Mouse (Mus musculus) limb, embryonic 14.5 days (tissue): ENCODE measurements around the gene Madcam1. TPM values are rescaled to one million over a fixed set of nuclear protein-coding genes. Genes with fewer than 3 reads are reported as not detected.

Experiments used
- ATAC-seq: fragments of 200-750 bp; cut with Nextera tagmentation; 2 replicates; pipeline ENCODE4 v1.8.0; 2017; ENCODE audit warnings: low read depth, moderate number of reproducible peaks, moderate TSS enrichment; ENCODE audit not compliant: low FRiP score
- DNase-seq: peaks from one replicate; pipeline ENCODE4 v3.0.0-alpha.2; 2015; ENCODE audit warnings: low spot score
- H3K27ac ChIP-seq: fragments of 300-500 bp; sonication (generic); replicated peaks from 2 replicates; pipeline ENCODE4 v1.5.1; 2014; ENCODE audit warnings: low read depth, mild to moderate bottlenecking, low read length, moderate library complexity, mixed read lengths
- H3K27me3 ChIP-seq: fragments of 300-500 bp; sonication (generic); 2 replicates; pipeline ENCODE4 v1.6.1; 2014; ENCODE audit warnings: low read length, mixed read lengths; ENCODE audit not compliant: control insufficient read depth, insufficient read depth
- H3K36me3 ChIP-seq: fragments of 300-500 bp; sonication (generic); 2 replicates; pipeline ENCODE4 v1.6.1; 2014; ENCODE audit warnings: mild to moderate bottlenecking, low read length, moderate library complexity, mixed read lengths; ENCODE audit not compliant: control insufficient read depth, insufficient read depth
- H3K4me1 ChIP-seq: fragments of 300-500 bp; sonication (generic); 2 replicates; pipeline ENCODE4 v1.6.1; 2014; ENCODE audit warnings: antibody characterized with exemption, low read length, mixed read lengths; ENCODE audit not compliant: control insufficient read depth, insufficient read depth
- H3K4me2 ChIP-seq: fragments of 300-500 bp; sonication (generic); replicated peaks from 2 replicates; pipeline ENCODE4 v1.6.1; 2014; ENCODE audit warnings: low read depth, mild to moderate bottlenecking, low read length, moderate library complexity; ENCODE audit not compliant: severe bottlenecking
- H3K4me3 ChIP-seq: fragments of 300-500 bp; sonication (generic); replicated peaks from 2 replicates; pipeline ENCODE4 v1.5.1; 2014; ENCODE audit warnings: low read length
- H3K9ac ChIP-seq: fragments of 300-500 bp; sonication (generic); 2 replicates; pipeline ENCODE4 v1.6.1; 2014; ENCODE audit warnings: mild to moderate bottlenecking, low read depth, low read length, moderate library complexity; ENCODE audit not compliant: severe bottlenecking
- H3K9me3 ChIP-seq: fragments of 300-500 bp; sonication (generic); 2 replicates; pipeline ENCODE4 v1.6.1; 2016; ENCODE audit warnings: low read length; ENCODE audit not compliant: control insufficient read depth
- POLR2A ChIP-seq: fragments of 200-500 bp; IDR thresholded peaks from 2 replicates; pipeline ENCODE4 v1.8.0; 2012; ENCODE audit warnings: inconsistent platforms, mild to moderate bottlenecking, moderate library complexity, borderline replicate concordance; ENCODE audit not compliant: insufficient read depth, insufficient read length; ENCODE audit errors: extremely low read depth
- WGBS: fragments of 180-500 bp; shearing (Covaris S2); extraction: QIAGEN DNeasy Blood & Tissue Kit; methylation state at CpG from one replicate; pipeline ENCODE4 v1.1.7; 2014; 5-methylcytosine and 5-hydroxymethylcytosine counted together
- polyA plus RNA-seq, 2 experiments: library from polyadenylated mRNA; depleted of rRNA in 1 of 2; stranded (reverse) in 1 of 2; unstranded in 1 of 2; fragments of >200 nt; fragmentation: Nextera tagmentation in 1 of 2; extraction: Ambion mirVana in 1 of 2; gene quantifications; 2 replicates each; pipeline versions ENCODE4 v1.2.1 to v1.2.3; 2012 to 2014

Gene Madcam1
- polyA plus RNA-seq, 2 experiments, result 5.0 to 8.2 TPM

- no peak for ATAC-seq
- no peak overlapping the region for H3K4me3 ChIP-seq
- WGBS, result 58% methylated on average over 3 of the region's 3 CpGs
These were observed 7.7 kb downstream of the Madcam1 start for GRCm38 (mm10) chr10:79672088-79672455.

DNA sequence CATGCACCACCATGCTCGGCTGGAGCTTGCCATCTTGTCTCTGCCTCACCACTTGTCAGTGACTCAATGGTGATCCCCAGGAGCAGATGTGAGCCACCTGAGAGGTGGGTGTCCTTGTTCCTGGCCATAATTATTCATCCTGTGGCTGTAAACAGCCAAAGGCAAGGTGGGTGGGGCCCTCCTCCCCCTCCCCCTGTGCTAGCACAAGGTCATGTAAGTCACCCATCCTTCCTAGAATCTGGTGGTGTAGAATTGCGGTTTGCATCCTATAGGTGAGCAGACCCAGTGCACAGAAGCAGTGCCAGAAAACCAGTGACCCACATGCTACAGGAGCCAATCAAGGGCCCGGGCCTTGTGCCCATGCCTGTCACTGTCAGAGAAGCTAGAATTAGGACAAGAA is 8.7 kb downstream of the Madcam1 start:
- WGBS, result 94% methylated on average over 3 of the region's 3 CpGs
- Histone ChIP-seq H3K27me3 (no peaks in the 10 kb centered on the region), H3K9ac (no peak overlapping the region), H3K4me2 (no peak overlapping the region), H3K36me3 (peaks cover 12% of the 10 kb centered on the region; the same call in 1 of the 2 replicates), H3K27ac (no peak overlapping the region), H3K9me3 (no peaks in the 10 kb centered on the region), H3K4me1 (peaks cover 6% of the 10 kb centered on the region), H3K4me3 (no peak overlapping the region)
- no peak for DNase-seq
- TF ChIP-seq POLR2A, result no peak
- ATAC-seq, result no peak

More at GRCm38 (mm10) chr10:79672088-79672455, 7.7 kb downstream of the Madcam1 start:
- no peak overlapping the region for H3K4me2 ChIP-seq
- H3K27ac ChIP-seq, result no peak overlapping the region
- H3K9ac ChIP-seq, result no peak overlapping the region
- H3K9me3 ChIP-seq, result no peaks in the 10 kb centered on the region
- H3K27me3 ChIP-seq, result no peaks in the 10 kb centered on the region
- peaks cover 6% of the 10 kb centered on the region for H3K4me1 ChIP-seq
- TF ChIP-seq POLR2A, result no peak
- peaks cover 12% of the 10 kb centered on the region; the same call in 1 of the 2 replicates for H3K36me3 ChIP-seq
- DNase-seq, result no peak

DNA sequence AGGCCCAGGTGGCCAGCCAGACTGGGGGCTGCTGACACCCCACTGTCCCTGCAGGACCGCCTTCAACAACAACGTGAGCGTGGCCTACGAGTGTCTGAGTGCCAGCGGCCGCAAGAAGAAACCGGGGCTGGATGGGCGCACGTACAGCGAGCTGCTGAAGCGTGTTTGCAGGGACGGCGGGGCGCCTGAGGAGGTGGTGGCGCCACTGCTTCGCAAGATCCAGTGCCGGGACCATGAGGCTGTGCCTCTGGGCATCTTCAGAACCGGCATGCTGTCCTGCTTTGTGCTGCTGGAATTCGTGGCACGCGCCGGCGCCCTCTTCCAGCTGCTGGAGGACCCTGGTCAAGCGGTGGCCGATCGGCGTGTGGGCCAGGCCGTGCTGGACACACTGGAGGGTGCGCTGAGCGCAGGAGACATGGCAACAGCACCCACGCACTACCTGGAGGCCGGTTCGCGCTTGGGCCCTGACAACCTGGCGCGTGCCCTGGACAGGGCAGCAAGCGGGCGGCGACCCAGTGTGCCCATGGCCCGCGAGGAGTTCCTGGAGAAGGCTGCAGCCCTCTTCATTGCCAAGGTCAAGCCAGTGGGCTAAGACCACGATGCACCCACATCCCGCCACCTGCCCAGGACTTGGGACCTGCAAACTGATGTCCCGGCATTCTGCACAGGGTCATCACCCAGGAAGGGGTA is 11.1 kb downstream of the Madcam1 start:
- H3K27me3 ChIP-seq, result no peaks in the 10 kb centered on the region
- no peaks in the 10 kb centered on the region for H3K9me3 ChIP-seq
- no peak overlapping the region for H3K27ac ChIP-seq
- H3K4me2 ChIP-seq, result no peak overlapping the region
- peaks cover 12% of the 10 kb centered on the region; the same call in 1 of the 2 replicates for H3K36me3 ChIP-seq
- H3K4me3 ChIP-seq, result no peak overlapping the region
- no peak overlapping the region for H3K9ac ChIP-seq
- no peak for TF ChIP-seq POLR2A
- ATAC-seq (no peak), DNase-seq (no peak)
- H3K4me1 ChIP-seq, result peaks cover 1% of the 10 kb centered on the region
- 48% methylated on average over 38 of the region's 44 CpGs for WGBS

DNA sequence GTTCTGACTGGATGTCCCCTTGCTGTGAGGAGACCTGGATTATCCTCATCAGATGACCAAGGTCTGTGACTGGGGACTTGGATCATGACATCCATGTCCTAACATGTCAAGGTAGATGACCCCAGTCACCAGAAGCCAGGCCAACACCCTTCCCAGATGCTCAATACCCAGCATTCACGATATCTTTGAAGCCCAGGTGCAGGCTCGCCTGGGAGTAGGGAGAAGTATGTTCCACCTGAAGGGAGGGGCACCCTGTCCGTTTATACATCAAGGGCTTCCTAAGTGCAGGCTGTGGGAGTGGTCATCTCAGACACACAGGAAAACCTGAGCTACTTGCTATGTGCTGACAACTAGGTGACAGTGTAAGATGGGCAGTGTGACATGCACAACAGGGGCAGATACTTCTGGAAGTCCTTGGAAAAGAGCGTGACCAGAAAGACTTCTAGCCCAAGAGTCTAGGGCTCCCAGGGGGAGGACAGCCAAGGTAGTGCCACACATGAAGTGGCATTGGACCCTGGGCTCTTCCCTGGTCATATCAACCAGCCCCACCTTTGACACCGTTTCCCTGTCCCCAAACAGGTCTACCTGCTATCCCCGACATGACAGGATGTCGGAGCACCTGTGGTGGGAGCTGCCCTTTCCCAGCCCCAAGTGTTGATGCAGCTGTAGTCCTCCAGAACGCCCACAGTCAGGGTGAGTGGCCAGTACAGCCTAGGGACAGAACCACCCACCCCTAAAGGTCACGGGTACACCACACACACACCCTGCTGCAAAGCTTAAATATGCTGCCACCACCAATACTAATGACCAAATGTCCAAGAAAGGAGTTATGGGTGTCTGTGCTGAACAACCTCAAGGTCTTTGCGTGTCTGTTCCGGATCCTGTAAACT is 16.5 kb downstream of the Madcam1 start:
- DNase-seq (no peak), ATAC-seq (no peak)
- H3K27ac ChIP-seq, result peak overlapping the region; percentile 71
- peaks cover 23% of the 10 kb centered on the region for H3K36me3 ChIP-seq
- WGBS, result 34% methylated on average over 11 of the region's 11 CpGs
- H3K4me2 ChIP-seq, result peak overlapping the region; percentile 67
- TF ChIP-seq POLR2A, result no peak
- H3K4me1 ChIP-seq, result peaks cover 16% of the 10 kb centered on the region
- H3K9ac ChIP-seq, result peak overlapping the region; percentile 82
- H3K9me3 ChIP-seq, result no peaks in the 10 kb centered on the region
- no peaks in the 10 kb centered on the region for H3K27me3 ChIP-seq
- peak overlapping the region; percentile 78 for H3K4me3 ChIP-seq

DNA sequence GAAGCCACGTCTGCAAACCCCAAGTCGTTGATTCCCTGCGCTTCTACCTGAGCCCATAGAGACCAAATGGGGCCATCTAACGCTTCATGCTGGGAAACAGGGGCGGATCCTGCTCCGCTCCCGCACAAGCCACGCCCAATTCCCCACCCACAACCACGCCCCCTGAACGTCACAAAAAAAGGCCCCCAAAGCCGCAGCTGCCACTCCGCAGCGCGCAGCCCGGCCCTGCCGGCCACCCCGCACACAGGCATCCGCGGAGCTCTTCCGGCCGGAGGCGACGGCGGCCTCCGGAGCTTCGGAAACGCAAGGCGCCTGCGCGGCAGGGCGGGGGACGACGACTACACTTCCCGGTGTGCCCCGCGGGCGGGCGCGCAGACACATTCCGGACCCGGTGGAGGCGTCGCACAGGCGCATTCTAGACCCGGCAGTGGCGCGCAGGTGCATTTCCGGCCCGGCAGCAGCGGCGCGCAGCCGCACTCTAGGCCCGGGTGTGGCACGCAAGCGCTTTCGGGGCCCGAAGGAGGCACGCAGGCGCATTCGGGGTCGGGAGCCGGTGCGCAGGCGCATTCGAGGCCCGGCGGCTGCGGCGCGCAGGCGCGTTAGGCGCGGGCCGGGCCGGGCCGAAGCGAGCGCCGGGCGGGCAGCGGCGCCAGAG is 17.4 kb downstream of the Madcam1 start, which contains the start of gene Cdc34:
Gene Cdc34 (plus strand): TSS at position 605 of the 655 bp plus-strand sequence.
- Histone ChIP-seq H3K4me1 (peaks cover 16% of the 10 kb centered on the region), H3K4me2 (peak within 1 kb of the TSS; percentile 91), H3K27me3 (no peaks in the 10 kb centered on the region), H3K27ac (peak within 1 kb of the TSS; percentile 71), H3K36me3 (peaks cover 30% of the 10 kb centered on the region), H3K4me3 (peak within 1 kb of the TSS; percentile 78), H3K9me3 (no peaks in the 10 kb centered on the region), H3K9ac (peak within 1 kb of the TSS; percentile 82)
- DNase-seq (peak; percentile 97), ATAC-seq (peak; percentile 95)
- TF ChIP-seq POLR2A, result peak; percentile 76; the same call in 1 of the 2 replicates
- WGBS, result under 1% methylated on average over 57 of the region's 84 CpGs
